Mouse (Mus musculus) NIH3T3 (cell line): ENCODE measurements around the gene Tmem39a.

ENCODE experiments used
- DNase-seq: peaks from one replicate; pipeline ENCODE4 v3.0.0-alpha.2; 2012; ENCODE audit warnings: low read depth

Gene Tmem39a

DNA sequence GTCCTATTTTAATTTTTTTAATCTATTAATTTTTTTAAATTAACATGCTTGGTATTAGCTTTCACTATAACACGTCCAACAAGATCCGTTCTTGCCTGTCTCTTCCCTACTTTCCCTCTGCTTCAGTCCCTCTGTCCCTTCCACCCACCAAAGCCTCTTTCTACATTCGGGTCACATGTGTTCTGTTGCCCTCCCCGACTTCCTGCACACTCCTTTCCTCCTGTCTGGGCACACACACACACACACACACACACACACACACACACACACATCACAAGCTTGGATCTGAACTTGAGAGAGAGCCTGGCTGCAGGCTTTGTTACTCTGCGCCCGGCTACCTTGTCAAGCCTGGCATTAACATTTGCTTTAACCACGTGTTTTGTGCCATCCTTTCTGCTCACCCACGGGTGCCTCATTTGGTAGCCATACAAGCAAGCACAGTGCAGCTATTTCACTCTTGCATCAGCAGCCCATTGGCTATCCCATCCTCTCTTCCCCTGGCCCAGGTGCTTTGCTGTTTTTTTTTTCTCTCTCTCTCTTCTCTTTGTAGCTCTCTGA lies 77.4 kb downstream of the Tmem39a start:
- no peak for DNase-seq

DNA sequence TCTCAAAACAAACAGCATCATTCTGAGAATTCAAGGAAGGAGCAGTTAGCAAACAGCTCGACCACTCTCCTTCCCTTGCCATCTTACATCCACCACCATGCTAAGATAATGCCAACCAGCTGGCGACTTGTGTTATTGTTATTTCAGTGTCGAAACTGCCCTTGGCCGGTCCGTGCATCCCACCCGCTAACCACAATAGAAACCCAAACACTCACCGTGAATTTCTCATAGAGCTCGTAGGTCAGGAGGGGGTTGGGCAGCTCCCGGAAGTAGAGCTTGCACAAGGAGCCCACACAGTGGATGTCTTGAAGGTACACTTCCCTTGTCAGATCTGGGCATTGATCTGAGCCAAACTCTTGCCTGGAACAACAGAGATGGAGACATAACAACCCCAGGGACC lies 78.2 kb downstream of the Tmem39a start:
- DNase-seq: peak; percentile 61

DNA sequence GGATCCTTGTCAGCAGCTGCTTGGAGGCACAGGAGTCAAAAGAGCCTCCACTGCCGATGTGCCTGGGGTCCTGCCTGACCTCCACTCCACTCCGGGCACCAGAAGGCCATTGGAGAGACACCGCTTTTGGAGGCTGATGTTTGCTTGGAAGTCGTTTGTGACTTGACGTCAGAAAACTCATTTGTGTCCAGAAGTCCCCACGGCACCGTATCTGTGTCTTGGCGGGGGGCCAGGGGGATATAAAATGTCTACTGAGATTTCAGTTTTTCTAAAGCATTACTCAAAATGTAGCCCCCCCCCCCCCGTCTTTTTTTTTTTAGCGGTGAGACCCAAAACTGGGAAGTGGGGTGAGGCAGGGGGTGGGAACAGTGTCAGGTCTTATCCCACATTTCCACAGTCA lies 78.6 kb downstream of the Tmem39a start:
- no peak for DNase-seq
